Mouse (Mus musculus) midbrain, postnatal 0 days (tissue): ENCODE results near the gene Lyzl6. TPM values are rescaled to one million over a fixed set of nuclear protein-coding genes. Genes with fewer than 3 reads are reported as not detected.

Experiments
- ATAC-seq: fragments of 200-750 bp; cut with Nextera tagmentation; 2 replicates; pipeline ENCODE4 v1.8.0; 2017; ENCODE audit warnings: moderate number of reproducible peaks, mild to moderate bottlenecking, moderate TSS enrichment, moderate library complexity; ENCODE audit not compliant: low FRiP score
- DNase-seq: peaks from one replicate; pipeline ENCODE4 v3.0.0-alpha.2; 2015; ENCODE audit warnings: low spot score
- H3K27ac ChIP-seq: fragments of 300-500 bp; sonication (generic); 2 replicates; pipeline ENCODE4 v1.5.1; 2014; ENCODE audit warnings: low read depth, mild to moderate bottlenecking, low read length, mixed read lengths
- H3K27me3 ChIP-seq: fragments of 300-500 bp; sonication (generic); 2 replicates; pipeline ENCODE4 v1.6.1; 2014; ENCODE audit warnings: low read length, control low read depth, mixed read lengths; ENCODE audit not compliant: insufficient read depth
- H3K36me3 ChIP-seq: fragments of 300-500 bp; sonication (generic); 2 replicates; pipeline ENCODE4 v1.6.1; 2014; ENCODE audit warnings: low read length, control low read depth, mixed read lengths; ENCODE audit not compliant: insufficient read depth
- H3K4me1 ChIP-seq: fragments of 300-500 bp; sonication (generic); 2 replicates; pipeline ENCODE4 v1.6.1; 2014; ENCODE audit warnings: mild to moderate bottlenecking, control low read depth, antibody characterized with exemption, low read length, mixed read lengths; ENCODE audit not compliant: insufficient read depth
- H3K4me2 ChIP-seq: fragments of 300-500 bp; sonication (generic); 2 replicates; pipeline ENCODE4 v1.6.1; 2014; ENCODE audit warnings: low read depth, mild to moderate bottlenecking, low read length, mixed read lengths; ENCODE audit not compliant: poor library complexity, severe bottlenecking
- H3K4me3 ChIP-seq: fragments of 300-500 bp; sonication (generic); 2 replicates; pipeline ENCODE4 v1.5.1; 2014; ENCODE audit warnings: low read depth, mild to moderate bottlenecking, low read length, moderate library complexity
- H3K9ac ChIP-seq: fragments of 300-500 bp; sonication (generic); replicated peaks from 2 replicates; pipeline ENCODE4 v1.6.1; 2014; ENCODE audit warnings: mild to moderate bottlenecking, low read length, moderate library complexity, mixed read lengths; ENCODE audit not compliant: poor library complexity, severe bottlenecking
- H3K9me3 ChIP-seq: fragments of 300-500 bp; sonication (generic); 2 replicates; pipeline ENCODE4 v1.6.1; 2016; ENCODE audit warnings: low read length, control low read depth
- CTCF ChIP-seq: IDR thresholded peaks from 2 replicates; pipeline ENCODE4 v1.5.1; 2016; ENCODE audit warnings: antibody characterized with exemption, mild to moderate bottlenecking
- WGBS: fragments of 180-500 bp; shearing (Covaris S2); extraction: QIAGEN DNeasy Blood & Tissue Kit; methylation state at CpG from one replicate; pipeline ENCODE4 v1.1.7; 2014; 5-methylcytosine and 5-hydroxymethylcytosine counted together
- polyA plus RNA-seq: library from polyadenylated mRNA; unstranded; fragments of >200 nt; fragmentation: Nextera tagmentation; extraction: Ambion mirVana; gene quantifications from 2 replicates; pipeline ENCODE4 v1.2.1, GENCODE M21; 2015
- total RNA-seq: library from RNA; depleted of rRNA; stranded (reverse); fragments of >200 nt; gene quantifications from 2 replicates; pipeline ENCODE4 v1.2.3, GENCODE M21; 2014

The Lyzl6 gene
- total and polyA plus RNA-seq, 2 experiments from 2014 or later: not detected

- no peaks in the 10 kb centered on the region for H3K36me3 ChIP-seq
- no peaks in the 10 kb centered on the region for H3K9me3 ChIP-seq
- WGBS: 67% methylated on average over 7 of the region's 7 CpGs
- H3K4me1 ChIP-seq: peaks cover 11% of the 10 kb centered on the region; the same call in 1 of the 2 replicates
- H3K27me3 ChIP-seq: peaks cover 10% of the 10 kb centered on the region
- no peak overlapping the region for H3K9ac ChIP-seq
- no peak overlapping the region for H3K4me2 ChIP-seq
- peak; percentile 76 for DNase-seq
- TF ChIP-seq CTCF: no peak
- H3K27ac ChIP-seq: no peak overlapping the region
- no peak overlapping the region for H3K4me3 ChIP-seq
- no peak for ATAC-seq
These were observed 19.5 kb upstream of the Lyzl6 start for GRCm38 (mm10) chr11:103658189-103658588.

DNA sequence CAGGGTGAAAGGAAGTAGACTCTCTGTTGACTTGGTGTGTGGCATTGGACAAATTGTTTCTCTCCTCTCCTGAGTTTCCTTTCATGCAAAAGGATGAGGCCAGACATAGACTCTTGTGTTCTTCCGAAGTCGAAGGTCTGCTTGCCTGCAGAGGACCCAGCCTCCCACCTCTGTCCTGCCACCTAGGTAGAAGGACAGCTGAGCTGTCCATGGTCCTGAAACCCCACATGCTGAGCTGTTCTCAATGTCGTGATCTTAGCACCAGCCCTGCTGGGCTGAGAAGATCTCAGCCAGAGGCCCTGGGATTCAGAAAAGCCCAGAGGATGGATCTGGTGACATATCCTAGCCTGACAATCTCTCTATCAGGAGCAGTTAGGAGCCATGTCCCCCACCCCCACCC, 17.8 kb upstream of the Lyzl6 start:
- 15% methylated on average over 3 of the region's 3 CpGs for WGBS
- Histone ChIP-seq H3K27ac (no peak overlapping the region), H3K4me1 (peaks cover 11% of the 10 kb centered on the region; the same call in 1 of the 2 replicates), H3K9me3 (no peaks in the 10 kb centered on the region), H3K4me3 (no peak overlapping the region), H3K36me3 (no peaks in the 10 kb centered on the region), H3K4me2 (no peak overlapping the region), H3K9ac (no peak overlapping the region), H3K27me3 (peaks cover 26% of the 10 kb centered on the region)
- TF ChIP-seq CTCF: no peak
- ATAC-seq (no peak), DNase-seq (peak; percentile 13)

GRCm38 (mm10) chr11:103653359-103653965, 14.8 kb upstream of the Lyzl6 start:
- ATAC-seq (no peak), DNase-seq (no peak)
- Histone ChIP-seq H3K4me2 (no peak overlapping the region), H3K36me3 (no peaks in the 10 kb centered on the region), H3K4me1 (peaks cover 11% of the 10 kb centered on the region; the same call in 1 of the 2 replicates), H3K9ac (no peak overlapping the region), H3K9me3 (no peaks in the 10 kb centered on the region), H3K27me3 (peaks cover 48% of the 10 kb centered on the region), H3K27ac (no peak overlapping the region), H3K4me3 (no peak overlapping the region)
- WGBS: 72% methylated on average over 10 of the region's 10 CpGs
- no peak for TF ChIP-seq CTCF

- peaks cover 6% of the 10 kb centered on the region; the same call in 1 of the 2 replicates for H3K4me1 ChIP-seq
- ATAC-seq: no peak
- H3K9me3 ChIP-seq: no peaks in the 10 kb centered on the region
- H3K4me2 ChIP-seq: no peak overlapping the region
- H3K27me3 ChIP-seq: peaks cover 60% of the 10 kb centered on the region
- H3K4me3 ChIP-seq: no peak overlapping the region
- 82% methylated on average over 6 of the region's 6 CpGs for WGBS
- no peak for TF ChIP-seq CTCF
- H3K27ac ChIP-seq: no peak overlapping the region
- H3K36me3 ChIP-seq: no peaks in the 10 kb centered on the region
- no peak for DNase-seq
- no peak overlapping the region for H3K9ac ChIP-seq
These were observed 12.7 kb upstream of the Lyzl6 start for GRCm38 (mm10) chr11:103651426-103651825.

DNA sequence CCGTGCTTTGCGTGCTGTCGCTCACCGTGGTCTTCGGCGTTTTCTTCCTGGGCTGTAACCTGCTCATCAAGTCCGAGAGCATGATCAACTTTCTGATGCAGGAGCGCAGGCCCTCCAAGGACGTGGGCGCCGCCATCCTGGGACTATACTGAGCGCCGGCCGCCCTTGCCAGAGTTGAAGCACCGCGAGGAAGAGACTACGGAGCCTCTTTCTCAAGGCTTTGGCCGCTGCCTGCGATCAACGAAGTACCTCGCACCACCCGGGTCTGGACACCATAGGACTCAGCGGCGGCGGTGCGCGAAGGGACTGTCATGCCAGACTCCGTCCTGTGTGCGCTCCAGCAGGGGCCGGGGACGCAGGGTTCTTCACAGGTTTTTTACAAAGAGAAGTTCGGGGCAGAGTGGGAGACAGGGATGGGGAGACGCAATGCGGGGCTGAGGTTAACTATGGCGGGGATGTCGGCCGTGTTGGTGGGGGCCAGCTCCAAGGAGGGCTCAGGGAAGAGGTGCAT, 11.3 kb upstream of the Lyzl6 start:
- no peak overlapping the region for H3K27ac ChIP-seq
- no peak for ATAC-seq
- H3K9me3 ChIP-seq: no peaks in the 10 kb centered on the region
- peak overlapping the region; percentile 46 for H3K9ac ChIP-seq
- peak overlapping the region; percentile 44 for H3K4me3 ChIP-seq
- no peaks in the 10 kb centered on the region for H3K36me3 ChIP-seq
- peak overlapping the region; percentile 79 for H3K4me2 ChIP-seq
- H3K27me3 ChIP-seq: peaks cover 60% of the 10 kb centered on the region
- H3K4me1 ChIP-seq: no peaks in the 10 kb centered on the region
- no peak for DNase-seq
- WGBS: 2% methylated on average over 37 of the region's 37 CpGs
- no peak for TF ChIP-seq CTCF

DNA sequence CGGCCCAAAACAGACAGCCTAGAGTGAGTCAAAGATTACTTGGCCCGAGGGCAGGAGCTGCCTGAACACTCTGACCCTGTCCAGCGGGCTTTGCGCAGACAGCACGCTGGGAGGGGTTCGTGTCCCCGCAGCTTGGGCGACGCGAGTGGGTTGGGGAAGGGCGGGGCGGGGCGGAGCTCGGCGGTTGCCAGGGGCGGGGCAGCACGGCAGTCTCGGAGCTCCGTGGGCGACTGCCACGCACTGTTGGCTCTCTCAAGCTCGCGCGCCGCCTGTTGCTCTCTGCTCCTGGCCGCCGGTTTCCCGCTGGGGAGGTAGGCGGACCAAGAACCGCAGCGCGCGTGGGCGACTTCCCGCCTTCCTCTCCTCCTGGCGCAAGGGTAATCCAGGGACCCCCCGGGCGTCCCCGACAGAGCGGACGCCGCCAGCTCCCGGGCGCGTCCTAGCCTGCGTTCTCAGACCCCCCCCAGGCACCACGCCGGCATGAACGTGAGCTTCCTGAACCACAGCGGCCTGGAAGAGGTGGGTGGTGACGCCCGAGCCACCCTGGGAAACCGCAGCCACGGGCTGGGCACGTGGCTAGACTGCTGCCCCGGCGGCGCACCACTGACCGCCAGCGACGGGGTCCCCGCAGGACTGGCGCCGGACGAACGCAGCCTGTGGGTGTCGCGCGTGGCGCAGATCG, 10.8 kb upstream of the Lyzl6 start, which contains the start of gene Rprml:
TSS of gene Rprml (plus strand) at position 270 of the 682 bp plus-strand sequence.
- Histone ChIP-seq H3K36me3 (no peaks in the 10 kb centered on the region), H3K9ac (peak within 1 kb of the TSS; percentile 46), H3K27me3 (peaks cover 60% of the 10 kb centered on the region), H3K4me2 (peak within 1 kb of the TSS; percentile 79), H3K27ac (no peak within 1 kb of the TSS), H3K9me3 (no peaks in the 10 kb centered on the region), H3K4me3 (peak within 1 kb of the TSS; percentile 44), H3K4me1 (no peaks in the 10 kb centered on the region)
- no peak for TF ChIP-seq CTCF
- ATAC-seq (no peak), DNase-seq (peak; percentile 10)
- 1% methylated on average over 67 of the region's 71 CpGs for WGBS
